Mouse (Mus musculus) cerebellum, postnatal 4 days (tissue): ENCODE measurements at regions not wholly inside any gene's neighbourhood (a gene's known extent, or its start where the extent isn't known, plus 50 kb on each side); places are given as distances from the start of the nearest gene placed in this dataset.

Source experiments
- DNase-seq, 2 experiments: peaks; one replicate each; pipeline ENCODE4 v3.0.0; 2022; ENCODE audit warnings: low spot score in 2 of 2, mixed read lengths in 1 of 2

DNA sequence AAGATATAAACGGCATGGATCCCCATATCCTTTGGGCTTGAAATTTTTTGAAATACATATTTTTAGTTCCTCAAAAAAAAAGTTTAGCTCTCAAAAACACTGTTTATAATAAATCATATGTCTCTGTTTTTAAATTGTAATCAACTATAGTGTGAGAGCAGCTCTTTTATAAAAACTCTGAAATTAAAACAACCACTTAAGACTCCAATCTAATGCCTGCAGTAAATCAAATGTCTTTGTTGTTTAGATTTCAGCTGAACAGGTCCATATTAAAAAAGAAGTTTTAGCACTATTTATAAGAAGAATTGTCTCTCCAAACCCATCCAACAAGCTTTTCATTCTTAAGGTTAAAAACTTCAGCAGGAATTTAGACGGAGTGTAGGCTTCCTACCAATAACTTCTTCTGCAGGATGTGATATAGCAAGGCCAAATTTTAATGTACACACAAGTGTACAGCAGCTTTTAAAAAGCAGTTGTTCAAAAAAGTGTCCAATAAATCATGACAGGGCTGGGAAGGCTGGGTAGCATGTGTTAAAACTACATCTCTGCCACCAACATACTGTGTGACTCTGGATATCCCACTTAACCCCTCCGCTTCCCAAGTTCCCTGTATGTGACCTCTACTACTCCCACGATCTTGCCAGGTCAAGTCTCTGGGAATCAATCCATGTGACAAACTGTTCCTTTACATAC lies 160.6 kb upstream of the Paip1 start:
- DNase-seq, result no peak

GRCm38 (mm10) chr13:119268301-119268675 lies 160.1 kb upstream of the Paip1 start:
- DNase-seq, result no peak

GRCm38 (mm10) chr13:119275500-119275899 lies 152.9 kb upstream of the Paip1 start:
- DNase-seq, result no peak

- DNase-seq, result no peak
These were observed 151.0 kb upstream of the Paip1 start for GRCm38 (mm10) chr13:119277308-119277948.

GRCm38 (mm10) chr13:119279449-119279848 lies 149.0 kb upstream of the Paip1 start:
- DNase-seq, result no peak

GRCm38 (mm10) chr13:119280622-119281021 lies 147.8 kb upstream of the Paip1 start:
- DNase-seq, result no peak

DNA sequence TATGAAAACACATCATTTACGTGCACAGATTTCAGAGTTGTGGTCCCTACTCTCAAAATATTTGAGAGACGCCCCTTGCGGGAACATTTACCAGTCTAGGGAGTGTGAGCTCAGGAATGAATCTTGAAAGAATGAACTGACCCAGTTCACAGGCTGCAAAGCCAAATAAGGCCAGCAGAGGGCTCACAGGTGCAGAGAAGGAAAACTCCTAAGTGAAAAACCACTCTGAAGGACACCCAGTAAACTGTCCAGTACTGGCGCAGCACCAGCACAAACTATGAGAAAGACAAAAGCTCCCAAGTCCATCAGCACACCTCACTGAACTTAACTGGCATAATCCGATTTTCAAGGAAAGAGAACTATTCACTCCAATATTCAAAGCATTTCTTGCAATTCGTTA lies 145.0 kb upstream of the Paip1 start:
- DNase-seq, result peak; percentile 52 to 68

DNA sequence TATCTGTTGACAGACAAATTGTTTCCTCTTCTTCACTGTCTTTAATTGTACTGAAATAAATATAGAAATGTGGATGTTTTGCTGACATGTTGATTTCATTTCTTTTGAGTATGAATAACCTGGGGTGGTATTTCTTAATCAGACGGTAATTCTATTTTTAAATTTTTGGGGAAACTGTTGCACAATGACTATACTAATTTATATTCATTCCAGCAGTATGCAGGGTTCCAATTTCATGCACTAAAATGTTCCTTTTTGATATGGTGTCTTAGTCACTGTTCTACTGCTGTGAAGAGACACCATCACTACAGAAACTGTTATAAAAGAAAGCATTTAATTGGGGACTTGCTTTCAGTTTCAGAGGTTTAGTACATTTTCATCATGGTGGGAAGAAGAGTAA lies 119.2 kb upstream of the Paip1 start:
- no peak for DNase-seq

DNA sequence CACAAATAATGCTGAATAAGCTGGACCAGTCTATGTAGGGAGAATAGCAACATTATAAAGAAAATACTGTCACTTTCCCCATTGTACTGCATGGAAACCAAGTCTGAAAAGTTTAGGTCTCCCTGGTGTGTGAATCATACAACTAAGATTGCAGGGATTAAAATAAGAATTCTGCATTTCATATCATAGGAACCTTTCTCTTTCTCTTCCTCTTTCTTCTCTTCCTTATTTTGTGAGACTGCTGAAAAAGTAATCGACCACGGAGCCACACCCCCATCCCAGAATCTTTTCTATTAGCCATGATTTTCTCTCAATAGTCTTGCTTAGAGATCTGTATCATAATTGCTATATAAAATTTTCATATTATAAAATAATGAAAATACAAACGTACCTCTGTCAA lies 118.4 kb upstream of the Paip1 start:
- DNase-seq, result no peak

DNA sequence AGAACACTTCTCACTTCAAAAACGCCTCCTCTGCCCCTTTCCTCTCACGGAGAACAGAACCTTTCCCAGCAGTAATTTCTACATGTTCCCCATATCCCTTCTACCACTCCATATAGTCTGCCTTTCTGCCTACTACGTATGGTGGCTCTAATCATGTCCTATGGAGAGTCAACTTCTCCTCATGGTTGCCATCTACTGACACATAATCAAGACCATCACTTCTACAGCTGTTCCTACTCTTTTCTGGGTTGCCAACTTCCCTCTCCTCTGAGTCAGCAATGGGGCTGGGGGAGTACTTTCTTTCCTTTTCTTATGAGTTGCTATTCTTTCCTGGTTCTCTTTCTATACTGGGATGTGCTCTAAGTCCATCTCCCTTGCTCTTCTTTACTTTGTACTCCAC lies 114.0 kb upstream of the Paip1 start:
- no peak for DNase-seq

DNA sequence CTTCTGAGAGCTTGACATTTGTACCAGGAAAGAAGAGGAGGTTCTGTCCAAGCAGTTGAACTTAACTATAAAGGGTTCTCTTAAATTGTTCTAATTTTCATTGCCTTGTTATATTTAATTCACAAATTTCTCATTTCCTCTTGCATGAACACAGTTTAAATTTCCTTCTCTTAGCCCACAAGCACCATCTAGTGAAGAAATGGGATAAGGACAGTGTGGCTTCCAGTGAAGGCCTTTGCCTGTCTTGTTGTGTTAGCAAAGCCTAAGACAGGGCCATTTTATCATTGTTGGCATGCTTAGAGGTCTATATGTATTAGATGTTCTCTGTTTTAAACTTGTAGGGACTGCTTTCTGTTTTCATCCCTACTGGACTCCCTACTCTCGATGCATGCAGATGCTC lies 110.0 kb upstream of the Paip1 start:
- no peak for DNase-seq

DNA sequence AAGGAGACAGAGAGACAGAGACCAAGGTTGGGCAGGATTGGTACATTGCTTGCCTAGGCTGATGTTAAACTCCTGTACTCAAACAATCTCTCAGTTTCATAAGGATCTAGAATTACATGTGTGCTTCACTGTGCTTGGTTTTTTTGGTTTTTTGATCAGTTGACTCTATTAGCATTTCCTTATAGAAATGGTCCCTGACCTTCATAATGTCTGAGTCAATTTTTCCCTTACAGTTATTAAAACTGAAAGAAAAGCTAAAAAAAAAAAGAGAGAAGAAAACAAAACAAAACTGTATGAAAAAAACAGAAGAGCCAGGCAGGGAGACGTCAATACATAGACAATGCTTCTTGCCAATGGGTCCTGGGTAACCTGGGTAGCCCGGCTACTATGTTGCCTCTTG lies 102.9 kb upstream of the Paip1 start:
- DNase-seq, result no peak

DNA sequence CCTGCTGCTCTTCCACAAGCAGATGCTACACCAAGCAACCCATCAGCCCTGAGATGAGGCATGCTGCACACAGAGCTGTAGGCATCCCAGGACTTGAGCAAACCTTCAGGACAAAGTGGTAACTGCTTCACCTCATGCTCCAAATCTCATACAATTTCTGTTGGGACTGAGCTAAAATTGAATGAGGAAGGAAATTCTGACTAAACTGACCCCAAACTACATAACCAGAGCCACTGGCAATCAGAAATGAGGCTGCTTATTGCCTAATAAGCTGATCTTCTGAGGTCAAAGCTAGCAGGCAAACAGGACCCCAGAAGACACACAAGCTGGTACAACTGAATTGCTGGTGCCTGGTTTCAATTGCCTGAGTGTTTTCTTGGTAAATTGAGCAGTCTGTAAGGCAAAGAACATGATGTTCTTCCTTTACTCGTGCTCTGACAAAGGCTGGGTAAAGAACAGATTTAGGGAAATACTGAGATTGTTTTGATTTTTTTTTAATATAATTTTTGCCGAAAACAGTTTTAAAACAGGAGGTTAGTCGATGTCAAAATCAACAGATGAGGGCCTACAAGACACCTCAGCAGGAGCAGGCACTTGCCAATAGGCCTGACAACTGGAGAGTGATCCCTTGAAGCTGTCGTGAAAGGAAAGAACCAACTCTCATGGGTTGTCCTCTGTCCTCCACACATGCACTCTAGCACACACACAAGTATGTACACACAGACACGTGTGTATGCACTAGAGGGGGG lies 101.3 kb upstream of the Paip1 start:
- no peak for DNase-seq

GRCm38 (mm10) chr13:119328731-119329130 lies 99.7 kb upstream of the Paip1 start:
- no peak for DNase-seq

- no peak for DNase-seq
These were observed 96.6 kb upstream of the Paip1 start for GRCm38 (mm10) chr13:119331815-119332214.

DNA sequence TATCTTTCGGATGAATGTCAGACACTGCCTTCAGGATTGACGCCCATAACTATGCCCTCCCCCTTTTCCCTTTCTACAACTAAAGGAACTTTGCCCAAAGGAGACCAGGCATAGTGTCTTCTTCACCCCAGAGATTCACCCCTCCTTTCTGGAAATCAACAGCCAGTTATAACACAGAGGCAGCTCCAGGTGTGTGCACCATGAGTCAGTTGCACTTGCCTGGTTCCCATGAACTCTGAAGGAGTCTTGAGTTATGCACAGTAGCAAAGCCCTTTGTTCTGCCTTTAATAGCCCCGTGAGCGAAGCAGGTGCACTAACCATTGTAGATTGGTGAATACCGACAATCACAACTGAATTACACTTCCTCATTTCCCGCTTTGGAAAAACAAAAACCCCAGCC lies 94.5 kb upstream of the Paip1 start:
- DNase-seq, result no peak

DNA sequence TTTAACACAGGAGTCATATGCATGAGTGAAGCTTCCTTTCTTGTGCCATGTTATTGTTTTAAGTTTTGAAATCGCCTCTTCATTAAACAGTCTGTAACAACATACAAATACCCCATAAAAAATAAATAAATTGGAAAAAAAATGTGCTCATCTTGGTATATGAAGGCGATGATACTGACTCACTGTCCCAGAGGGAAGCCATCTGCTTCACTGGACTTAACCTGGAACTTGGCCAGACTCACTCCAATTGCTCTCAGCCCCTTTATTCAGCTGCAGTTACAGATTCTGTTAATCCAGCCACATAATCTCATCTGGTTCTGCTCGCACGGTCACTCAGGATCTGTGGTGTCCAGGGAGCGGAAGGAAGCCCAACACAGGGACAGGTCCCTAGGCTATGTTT lies 90.5 kb upstream of the Paip1 start:
- peak in 1 of 2 experiments; percentile 33 for DNase-seq

DNA sequence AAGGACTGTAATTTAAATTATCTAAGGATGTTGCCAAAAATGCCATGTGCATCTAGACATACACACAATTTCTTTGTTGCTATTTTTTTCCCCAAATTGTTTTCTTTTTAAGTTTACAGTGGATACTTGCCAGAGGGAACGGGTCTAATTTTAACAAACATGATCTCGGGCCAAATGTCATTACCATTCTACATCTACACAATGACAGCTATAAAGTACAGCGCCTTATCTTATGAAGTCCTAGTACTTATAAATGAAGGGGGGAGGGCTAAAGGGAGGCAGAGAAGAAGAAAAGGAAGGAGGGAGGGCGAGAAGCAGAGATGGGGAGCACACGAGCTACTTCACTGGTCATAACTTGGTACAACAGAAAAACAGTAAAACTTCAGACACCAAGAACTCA lies 89.4 kb upstream of the Paip1 start:
- no peak for DNase-seq

DNA sequence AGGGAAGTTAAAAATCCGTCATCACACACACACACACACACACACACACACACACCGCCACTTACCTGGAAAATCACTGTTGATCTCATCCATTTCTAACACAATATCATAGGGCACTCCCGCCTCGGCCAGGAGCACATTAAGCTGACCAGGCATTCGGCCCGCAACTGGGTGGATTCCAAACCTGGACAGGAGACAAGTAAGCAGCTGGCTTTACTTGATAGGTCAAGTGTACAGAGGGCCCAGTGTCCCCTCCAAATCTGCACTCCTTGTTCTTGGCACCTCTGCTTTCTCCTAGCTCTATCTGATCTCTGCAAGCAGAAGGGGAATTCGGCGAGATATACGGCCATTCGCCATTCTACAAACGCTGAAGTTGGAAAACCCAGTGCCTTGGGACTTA lies 88.6 kb upstream of the Paip1 start:
- peak in 1 of 2 experiments; percentile 12 for DNase-seq

DNA sequence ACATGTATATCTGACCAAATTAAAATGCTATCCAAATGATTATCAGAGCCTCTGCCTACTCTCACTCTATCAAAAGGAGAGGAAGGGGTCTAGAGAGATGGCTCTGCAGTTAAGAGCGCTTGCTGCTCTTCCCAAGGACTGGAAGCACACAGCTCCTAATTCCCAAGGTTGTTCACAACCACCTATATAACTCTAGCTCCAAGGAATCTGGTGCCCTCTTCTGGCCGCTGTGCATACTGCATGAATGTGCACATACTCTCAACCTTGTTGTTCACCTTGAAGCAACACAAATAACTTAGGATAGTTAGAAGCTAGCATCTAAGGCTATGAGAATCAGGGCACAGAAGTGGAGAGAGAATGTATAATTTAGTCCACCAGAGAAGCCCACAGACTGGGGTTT lies 86.6 kb upstream of the Paip1 start:
- DNase-seq, result peak in 1 of 2 experiments; percentile 38

DNA sequence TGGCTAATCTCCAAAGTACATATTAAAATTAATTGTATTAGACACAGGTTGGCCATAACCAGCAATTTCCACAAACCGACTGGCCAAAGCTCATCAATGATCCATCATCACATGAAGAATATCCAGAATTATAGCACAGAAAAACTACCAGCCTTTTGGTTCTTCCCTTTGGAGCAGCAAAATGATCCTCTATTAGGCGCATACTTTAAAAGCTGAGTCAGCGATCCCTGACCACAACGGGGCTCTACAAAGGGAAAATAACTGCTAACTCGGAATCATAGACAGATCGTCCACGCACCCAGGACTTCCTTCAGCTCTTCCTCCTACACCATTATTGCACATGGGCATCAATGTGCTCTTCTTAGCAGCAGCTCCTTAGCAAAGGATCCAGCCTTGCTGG lies 85.6 kb upstream of the Paip1 start:
- DNase-seq, result no peak

- DNase-seq, result no peak
These were observed 80.4 kb upstream of the Paip1 start for GRCm38 (mm10) chr13:119347988-119348387.

GRCm38 (mm10) chr13:119351346-119351745 lies 77.1 kb upstream of the Paip1 start:
- DNase-seq, result peak in 1 of 2 experiments; percentile 60
